Mouse (Mus musculus): ENCODE data around the gene Appl1.

- no peak for TF ChIP-seq CTCF (conservative IDR thresholded peaks at IDR 0.05; ENCODE audit: insufficient read depth, insufficient read length, low read depth, low read length)
- TF ChIP-seq POLR2A (IDR thresholded peaks at IDR 0.05; ENCODE audit: low read depth, low read length) = no peak
Measured at GRCm38 (mm10) chr14:27000386-27000785, 29.4 kb upstream of the Appl1 start.

Measured in kidney, adult 2 months (tissue).